Mouse (Mus musculus) hindbrain, embryonic 10.5 days (tissue): Measurements from ENCODE around the gene Pla2g7. TPM values are rescaled to one million over a fixed set of nuclear protein-coding genes. Genes with fewer than 3 reads are reported as not detected.

Experiments
- polyA plus RNA-seq: library from polyadenylated mRNA; unstranded; fragments of >200 nt; fragmentation: Nextera tagmentation; extraction: Ambion mirVana; gene quantifications from 2 replicates; pipeline ENCODE4 v1.2.1, GENCODE M21; 2016

Pla2g7 gene
- polyA plus RNA-seq, 1 experiment from 2014 or later: 7.0 TPM

Other genes with a start within 250 kb of the Pla2g7 start
- 6.4 and 6.7 TPM in 2 replicates for gene Adgrf5, start 207.6 kb upstream of the Pla2g7 start, polyA plus RNA-seq
- gene Mep1a, start 65.3 kb upstream of the Pla2g7 start, polyA plus RNA-seq: not detected in 2 replicates
- 0.29 and 1.5 TPM in 2 replicates for gene Ankrd66, start 24.5 kb upstream of the Pla2g7 start, polyA plus RNA-seq
- gene Tdrd6, start 62.2 kb downstream of the Pla2g7 start, polyA plus RNA-seq: 0.03 and 0.17 TPM in 2 replicates
- 39.0 and 49.7 TPM in 2 replicates for gene Slc25a27, start 99.1 kb downstream of the Pla2g7 start, polyA plus RNA-seq
- gene Cyp39a1, start 99.3 kb downstream of the Pla2g7 start, polyA plus RNA-seq: 28.2 and 37.9 TPM in 2 replicates
- gene Rcan2, start 233.3 kb downstream of the Pla2g7 start, polyA plus RNA-seq: 8.5 and 23.0 TPM in 2 replicates